Mouse (Mus musculus): Measurements from ENCODE around the gene Ncoa3. TPM values are rescaled to one million over a fixed set of nuclear protein-coding genes. Genes with fewer than 3 reads are reported as not detected.

Gene Ncoa3
- total RNA-seq, 2 experiments from 2014 or later = 12.0 to 17.7 TPM

GRCm38 (mm10) chr2:166030256-166030995, 38.0 kb downstream of the Ncoa3 start:
- ATAC-seq (replicated peaks; ENCODE audit: poor library complexity) = peak; percentile 65

GRCm38 (mm10) chr2:166031120-166031929, 38.9 kb downstream of the Ncoa3 start:
- ATAC-seq (replicated peaks; ENCODE audit: poor library complexity) = peak; percentile 64

- no peak for ATAC-seq (replicated peaks; ENCODE audit: poor library complexity)
Measured at GRCm38 (mm10) chr2:166032628-166033027, 40.2 kb downstream of the Ncoa3 start.

- ATAC-seq (replicated peaks; ENCODE audit: poor library complexity) = no peak
Measured at GRCm38 (mm10) chr2:166034967-166035490, 42.6 kb downstream of the Ncoa3 start.

GRCm38 (mm10) chr2:166035725-166036124, 43.3 kb downstream of the Ncoa3 start:
- peak; percentile 81 for ATAC-seq (replicated peaks; ENCODE audit: poor library complexity)

- no peak for ATAC-seq (replicated peaks; ENCODE audit: poor library complexity)
Measured at GRCm38 (mm10) chr2:166039681-166040080, 47.2 kb downstream of the Ncoa3 start.

GRCm38 (mm10) chr2:166042542-166042941, 50.1 kb downstream of the Ncoa3 start:
- ATAC-seq (replicated peaks; ENCODE audit: poor library complexity) = peak; percentile 56

- peak; percentile 40 for ATAC-seq (replicated peaks; ENCODE audit: poor library complexity)
Measured at GRCm38 (mm10) chr2:166045006-166045405, 52.6 kb downstream of the Ncoa3 start.

- ATAC-seq (replicated peaks; ENCODE audit: poor library complexity) = peak; percentile 47
Measured at GRCm38 (mm10) chr2:166045549-166046501, 53.4 kb downstream of the Ncoa3 start.

GRCm38 (mm10) chr2:166047931-166048330, 55.5 kb downstream of the Ncoa3 start:
- ATAC-seq (replicated peaks; ENCODE audit: poor library complexity) = no peak

- ATAC-seq (replicated peaks; ENCODE audit: poor library complexity) = no peak
Measured at GRCm38 (mm10) chr2:166048852-166049251, 56.4 kb downstream of the Ncoa3 start.

- ATAC-seq (replicated peaks; ENCODE audit: poor library complexity) = no peak
Measured at GRCm38 (mm10) chr2:166051421-166051820, 59.0 kb downstream of the Ncoa3 start.

GRCm38 (mm10) chr2:166051966-166052365, 59.5 kb downstream of the Ncoa3 start:
- no peak for ATAC-seq (replicated peaks; ENCODE audit: poor library complexity)

GRCm38 (mm10) chr2:166054002-166054539, 61.6 kb downstream of the Ncoa3 start:
- no peak for ATAC-seq (replicated peaks; ENCODE audit: poor library complexity)

GRCm38 (mm10) chr2:166059684-166060423, 67.4 kb downstream of the Ncoa3 start:
- peak; percentile 76 for ATAC-seq (replicated peaks; ENCODE audit: poor library complexity)

GRCm38 (mm10) chr2:166062008-166062407, 69.6 kb downstream of the Ncoa3 start:
- ATAC-seq (replicated peaks; ENCODE audit: poor library complexity) = no peak

- ATAC-seq (replicated peaks; ENCODE audit: poor library complexity) = no peak
Measured at GRCm38 (mm10) chr2:166062431-166062830, 70.0 kb downstream of the Ncoa3 start.

- ATAC-seq (replicated peaks; ENCODE audit: poor library complexity) = no peak
Measured at GRCm38 (mm10) chr2:166066434-166066833, 74.0 kb downstream of the Ncoa3 start.

GRCm38 (mm10) chr2:166068261-166068660, 75.8 kb downstream of the Ncoa3 start:
- no peak for ATAC-seq (replicated peaks; ENCODE audit: poor library complexity)

GRCm38 (mm10) chr2:166069164-166069563, 76.7 kb downstream of the Ncoa3 start:
- ATAC-seq (replicated peaks; ENCODE audit: poor library complexity) = no peak
